Mouse (Mus musculus): ENCODE measurements around the gene Med12l. TPM values are rescaled to one million over a fixed set of nuclear protein-coding genes. Genes with fewer than 3 reads are reported as not detected.
"Not testable (repeated sequence)": the region's sequence is repeated elsewhere in the genome, so short reads cannot be mapped to it uniquely, and the experiment has no call there.

Med12l gene
- total and polyA plus RNA-seq, 2 experiments from 2014 or later, result 2.1 to 19.2 TPM

DNA sequence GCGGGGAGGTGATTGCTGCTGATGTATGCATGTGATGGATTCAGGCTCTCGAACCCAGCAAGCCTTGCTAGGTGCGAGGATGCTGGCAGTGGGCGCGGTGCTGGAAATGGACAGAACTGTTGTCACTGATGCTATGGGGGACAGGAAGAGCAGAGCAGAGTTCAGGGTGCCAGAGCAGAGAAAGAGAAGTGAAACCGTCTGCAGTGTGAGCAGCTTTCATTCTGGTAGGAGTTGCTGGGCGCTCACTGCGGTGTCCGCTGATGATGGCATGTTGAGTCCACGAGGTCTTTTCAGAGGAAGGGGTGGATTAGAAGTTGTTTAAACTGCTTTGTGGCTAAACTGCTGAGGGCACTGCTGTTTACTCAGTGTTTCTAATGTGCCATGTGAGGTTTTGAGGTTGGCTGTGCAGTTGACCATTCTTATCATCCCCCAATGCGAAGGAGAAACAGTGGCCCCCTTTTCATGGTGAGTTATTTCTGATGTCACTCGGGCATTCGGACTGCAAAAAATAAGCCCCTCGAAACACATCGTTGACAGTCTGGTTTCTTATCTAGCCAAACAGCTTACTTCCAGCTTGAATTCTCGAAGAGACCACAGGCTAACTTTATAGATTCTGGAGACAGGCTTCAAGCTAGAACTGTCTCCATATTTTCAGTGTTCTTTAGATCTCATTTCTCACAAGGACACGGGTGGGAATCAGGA lies 49.4 kb downstream of the Med12l start:
- Histone ChIP-seq H3K27me3 (ENCODE audit: insufficient read depth, low read length) (no peaks in the 10 kb centered on the region), H3K4me2 (ENCODE audit: low read depth) (no peak overlapping the region), H3K9me3 (ENCODE audit: low read length) (no peaks in the 10 kb centered on the region), H3K36me3 (ENCODE audit: insufficient read depth) (no peaks in the 10 kb centered on the region), H3K4me1 (ENCODE audit: insufficient read depth) (no peaks in the 10 kb centered on the region), H3K4me3 (ENCODE audit: low read depth, low read length) (no peak overlapping the region), H3K9ac (no peak overlapping the region), H3K27ac (ENCODE audit: low read depth, low read length) (no peak overlapping the region)
- no peak for ATAC-seq
- no peak for TF ChIP-seq CTCF (IDR thresholded peaks at IDR 0.05; ENCODE audit: low read depth)
- whole genome bisulfite sequencing, result 85% methylated on average over 17 of the region's 17 CpGs
- no peak for DNase-seq

DNA sequence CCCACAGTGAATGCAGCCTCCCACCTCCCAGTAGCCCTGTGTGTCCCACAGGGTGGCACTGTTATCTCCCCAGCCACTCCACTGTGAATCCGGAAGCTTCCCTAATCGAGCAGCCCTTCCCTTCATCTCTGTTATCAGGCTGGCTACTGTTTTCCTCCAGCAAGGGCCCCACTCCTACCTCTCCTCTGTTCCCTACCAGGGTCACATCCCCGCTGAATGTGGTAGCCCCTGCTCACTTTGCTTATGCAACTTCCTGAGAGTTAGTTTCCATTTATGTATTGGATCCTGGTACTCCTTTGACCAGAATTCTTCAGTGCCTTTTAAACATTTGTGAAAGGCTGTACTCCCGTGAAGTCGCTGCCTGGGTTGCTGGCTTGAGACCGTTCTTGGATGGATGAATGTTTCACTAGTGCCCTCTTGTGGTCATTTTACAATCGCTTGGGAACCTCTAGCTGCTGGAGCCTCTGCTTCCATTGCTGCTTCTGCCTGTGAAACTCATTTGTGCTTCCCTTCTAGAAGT lies 53.5 kb downstream of the Med12l start:
- peak; percentile 89 for TF ChIP-seq CTCF (IDR thresholded peaks at IDR 0.05; ENCODE audit: low read depth)
- peak; percentile 92 for DNase-seq
- no peak overlapping the region for H3K4me3 ChIP-seq (ENCODE audit: low read depth, low read length)
- H3K4me2 ChIP-seq (ENCODE audit: low read depth), result no peak overlapping the region
- no peak overlapping the region for H3K9ac ChIP-seq
- no peaks in the 10 kb centered on the region for H3K27me3 ChIP-seq (ENCODE audit: insufficient read depth, low read length)
- H3K9me3 ChIP-seq (ENCODE audit: low read length), result no peaks in the 10 kb centered on the region
- ATAC-seq, result peak; percentile 95
- WGBS, result 4% methylated on average over 7 of the region's 7 CpGs
- H3K4me1 ChIP-seq (ENCODE audit: insufficient read depth), result no peaks in the 10 kb centered on the region
- no peaks in the 10 kb centered on the region for H3K36me3 ChIP-seq (ENCODE audit: insufficient read depth)
- no peak overlapping the region for H3K27ac ChIP-seq (ENCODE audit: low read depth, low read length)

DNA sequence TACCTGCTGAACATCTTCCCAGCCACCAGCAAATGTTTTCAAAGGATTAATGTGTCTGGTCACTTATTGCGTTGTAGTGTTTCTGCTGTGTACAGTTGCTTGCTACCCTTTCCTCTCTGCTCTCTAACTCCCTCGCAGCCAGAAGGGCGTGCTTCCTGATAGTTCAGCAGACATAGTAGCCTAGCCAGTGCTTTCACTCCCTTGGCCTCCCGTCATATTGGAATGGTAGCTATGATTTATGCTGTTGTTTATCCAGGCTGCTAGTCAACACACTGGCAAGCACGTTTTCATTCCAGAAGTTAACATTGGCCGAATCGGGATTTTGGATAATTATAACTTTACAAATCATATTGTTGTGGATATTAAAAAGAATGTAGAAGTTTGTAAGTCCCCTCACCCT lies 54.5 kb downstream of the Med12l start:
- Histone ChIP-seq H3K36me3 (ENCODE audit: insufficient read depth) (no peaks in the 10 kb centered on the region), H3K27ac (ENCODE audit: low read depth, low read length) (no peak overlapping the region), H3K27me3 (ENCODE audit: insufficient read depth, low read length) (no peaks in the 10 kb centered on the region), H3K4me1 (ENCODE audit: insufficient read depth) (no peaks in the 10 kb centered on the region), H3K4me3 (ENCODE audit: low read depth, low read length) (no peak overlapping the region), H3K4me2 (ENCODE audit: low read depth) (no peak overlapping the region), H3K9ac (no peak overlapping the region), H3K9me3 (ENCODE audit: low read length) (no peaks in the 10 kb centered on the region)
- DNase-seq (no peak), ATAC-seq (no peak)
- TF ChIP-seq CTCF (IDR thresholded peaks at IDR 0.05; ENCODE audit: low read depth), result no peak
- WGBS, result 92% methylated on average over 7 of the region's 7 CpGs

DNA sequence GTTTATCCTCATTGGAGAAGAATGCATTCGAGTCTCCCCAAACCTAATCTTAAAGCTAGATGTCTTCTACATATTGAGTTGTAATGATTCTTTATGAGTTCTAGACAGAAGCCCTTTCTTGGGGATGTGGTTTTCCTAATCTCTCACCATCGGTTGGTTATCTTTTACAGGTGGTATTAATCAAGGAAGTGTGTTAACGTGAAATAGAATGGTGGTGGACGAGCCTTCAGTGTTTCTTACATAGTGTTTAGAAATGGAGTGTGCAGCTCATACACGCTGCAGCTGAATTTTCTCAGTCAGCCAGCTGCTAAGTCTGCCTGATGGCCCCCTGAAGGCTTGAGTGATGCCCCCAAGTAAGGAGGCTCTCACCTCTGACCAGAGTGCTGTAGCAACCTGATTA lies 56.5 kb downstream of the Med12l start:
- H3K36me3 ChIP-seq (ENCODE audit: insufficient read depth), result no peaks in the 10 kb centered on the region
- no peaks in the 10 kb centered on the region for H3K4me1 ChIP-seq (ENCODE audit: insufficient read depth)
- no peak overlapping the region for H3K9ac ChIP-seq
- no peak for TF ChIP-seq CTCF (IDR thresholded peaks at IDR 0.05; ENCODE audit: low read depth)
- H3K27me3 ChIP-seq (ENCODE audit: insufficient read depth, low read length), result no peaks in the 10 kb centered on the region
- ATAC-seq, result no peak
- H3K4me2 ChIP-seq (ENCODE audit: low read depth), result no peak overlapping the region
- H3K9me3 ChIP-seq (ENCODE audit: low read length), result no peaks in the 10 kb centered on the region
- 70% methylated on average over 5 of the region's 5 CpGs for WGBS
- no peak for DNase-seq
- H3K27ac ChIP-seq (ENCODE audit: low read depth, low read length), result no peak overlapping the region
- H3K4me3 ChIP-seq (ENCODE audit: low read depth, low read length), result no peak overlapping the region

DNA sequence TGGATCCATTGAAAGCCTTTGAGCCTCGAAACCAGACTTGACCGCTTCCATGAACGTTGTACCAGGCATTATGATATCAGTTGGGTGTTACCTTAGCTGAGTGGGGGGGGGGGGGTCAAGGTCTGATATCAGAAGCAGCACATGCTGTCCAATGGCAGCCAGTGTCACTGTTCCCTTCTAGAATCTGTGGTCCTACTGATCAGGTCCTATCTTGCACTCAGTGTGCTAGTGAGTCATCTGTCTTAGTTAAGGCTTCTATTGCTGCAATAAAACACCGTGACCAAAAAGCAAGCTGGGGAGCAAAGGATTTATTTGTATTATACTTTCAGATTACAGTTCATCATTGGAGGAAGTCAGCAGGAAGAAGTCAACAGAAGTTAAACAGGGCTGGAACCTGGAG lies 57.8 kb downstream of the Med12l start:
- Histone ChIP-seq H3K9ac (no peak overlapping the region), H3K27me3 (ENCODE audit: insufficient read depth, low read length) (no peaks in the 10 kb centered on the region), H3K4me2 (ENCODE audit: low read depth) (no peak overlapping the region), H3K27ac (ENCODE audit: low read depth, low read length) (no peak overlapping the region), H3K4me3 (ENCODE audit: low read depth, low read length) (no peak overlapping the region), H3K4me1 (ENCODE audit: insufficient read depth) (no peaks in the 10 kb centered on the region), H3K36me3 (ENCODE audit: insufficient read depth) (no peaks in the 10 kb centered on the region), H3K9me3 (ENCODE audit: low read length) (no peaks in the 10 kb centered on the region)
- no peak for TF ChIP-seq CTCF (IDR thresholded peaks at IDR 0.05; ENCODE audit: low read depth)
- 92% methylated on average over 4 of the region's 4 CpGs for WGBS
- DNase-seq (no peak), ATAC-seq (no peak)

DNA sequence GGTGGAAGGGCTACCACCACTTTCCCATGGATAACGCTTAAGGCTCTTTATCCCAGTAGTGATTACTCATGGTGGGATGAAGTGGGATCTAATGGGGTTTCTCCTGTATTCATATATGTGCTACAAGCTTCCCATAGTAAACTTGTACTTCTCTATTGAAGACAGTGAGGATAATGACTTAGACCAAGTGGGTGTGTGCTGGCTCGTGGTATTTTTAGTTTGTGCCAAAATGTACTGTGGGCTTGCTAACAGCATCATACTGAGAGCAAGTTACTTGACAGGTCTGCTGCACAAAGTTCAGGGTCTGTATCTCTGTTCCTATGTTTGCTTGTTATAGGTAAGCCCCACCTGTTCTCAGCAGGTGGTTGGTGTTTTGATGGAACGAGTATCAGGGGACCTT lies 60.3 kb downstream of the Med12l start:
- no peak overlapping the region for H3K4me3 ChIP-seq (ENCODE audit: low read depth, low read length)
- H3K9me3 ChIP-seq (ENCODE audit: low read length), result no peaks in the 10 kb centered on the region
- ATAC-seq (no peak), DNase-seq (no peak)
- no peak overlapping the region for H3K4me2 ChIP-seq (ENCODE audit: low read depth)
- H3K27me3 ChIP-seq (ENCODE audit: insufficient read depth, low read length), result no peaks in the 10 kb centered on the region
- H3K27ac ChIP-seq (ENCODE audit: low read depth, low read length), result no peak overlapping the region
- H3K36me3 ChIP-seq (ENCODE audit: insufficient read depth), result no peaks in the 10 kb centered on the region
- WGBS, result 77% methylated on average over 3 of the region's 3 CpGs
- H3K4me1 ChIP-seq (ENCODE audit: insufficient read depth), result no peaks in the 10 kb centered on the region
- no peak for TF ChIP-seq CTCF (IDR thresholded peaks at IDR 0.05; ENCODE audit: low read depth)
- no peak overlapping the region for H3K9ac ChIP-seq

DNA sequence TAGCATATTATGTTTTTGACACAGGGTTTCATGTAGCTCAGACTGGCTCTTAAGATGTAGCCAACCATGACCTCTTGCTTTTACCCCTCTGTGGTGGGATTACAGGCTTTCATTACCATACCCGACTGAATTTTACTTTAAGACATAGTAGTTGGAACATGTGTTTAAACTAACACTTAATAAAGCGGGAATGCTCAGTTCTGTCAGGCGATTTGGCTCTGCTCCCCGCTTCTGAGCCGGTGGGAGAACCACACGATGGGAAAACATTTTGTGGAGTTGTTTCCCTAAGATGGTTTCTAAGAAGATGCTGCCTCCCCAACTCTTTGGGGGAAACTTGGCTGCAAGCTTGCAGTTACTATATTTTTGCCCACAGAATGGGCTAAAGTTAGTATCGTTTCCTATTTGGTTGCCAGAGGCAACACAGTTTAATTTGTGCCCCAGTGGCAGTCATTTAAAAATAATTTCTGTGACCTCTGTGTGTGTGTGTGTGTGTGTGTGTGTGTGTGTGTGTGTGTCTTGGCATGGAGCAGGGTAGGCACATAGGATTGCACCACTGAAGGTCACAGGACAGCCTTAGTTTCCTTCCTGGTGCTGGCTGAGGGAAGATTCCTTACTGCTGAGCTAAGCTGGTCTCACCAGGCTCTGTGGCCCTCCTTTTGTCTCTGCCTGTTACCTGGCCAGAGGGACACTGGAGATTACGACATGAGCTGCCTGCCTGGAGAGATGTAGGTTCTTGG lies 61.1 kb downstream of the Med12l start:
- 69% methylated on average over 8 of the region's 8 CpGs for WGBS

DNA sequence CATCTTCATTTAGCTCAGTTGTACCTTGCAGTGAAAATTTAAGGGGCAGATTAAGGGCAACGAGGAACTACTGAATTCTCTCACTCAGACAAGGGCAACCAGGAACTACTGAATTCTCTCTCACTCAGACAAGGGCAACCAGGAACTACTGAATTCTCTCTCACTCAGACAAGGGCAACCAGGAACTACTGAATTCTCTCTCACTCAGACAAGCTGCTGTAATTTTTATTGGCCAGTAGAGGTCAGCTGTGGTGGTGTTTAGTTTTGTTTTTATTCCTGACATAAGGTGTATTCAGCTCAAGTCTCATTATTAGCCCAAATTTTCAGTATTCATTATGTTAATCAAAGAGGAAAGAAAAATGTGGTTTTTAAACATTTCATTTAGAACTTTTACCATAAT lies 63.4 kb downstream of the Med12l start:
- H3K36me3 ChIP-seq (ENCODE audit: insufficient read depth); H3K4me3 ChIP-seq (ENCODE audit: low read depth, low read length); H3K27ac ChIP-seq (ENCODE audit: low read depth, low read length); H3K9me3 ChIP-seq (ENCODE audit: low read length); H3K4me1 ChIP-seq (ENCODE audit: insufficient read depth); H3K4me2 ChIP-seq (ENCODE audit: low read depth); DNase-seq; H3K27me3 ChIP-seq (ENCODE audit: insufficient read depth, low read length); ATAC-seq; H3K9ac ChIP-seq: not testable (repeated sequence)
- 89% methylated on average over 1 of the region's 1 CpGs for WGBS

More for the DNA sequence above, 61.1 kb downstream of the Med12l start:
- DNase-seq, result peak; percentile 2
- H3K4me2 ChIP-seq (ENCODE audit: low read depth), result no peak overlapping the region
- H3K36me3 ChIP-seq (ENCODE audit: insufficient read depth), result no peaks in the 10 kb centered on the region
- H3K9ac ChIP-seq, result no peak overlapping the region
- H3K27me3 ChIP-seq (ENCODE audit: insufficient read depth, low read length), result no peaks in the 10 kb centered on the region
- H3K9me3 ChIP-seq (ENCODE audit: low read length), result no peaks in the 10 kb centered on the region
- ATAC-seq, result 0 out of 2 replicates have a peak, but pooled peaks have one; percentile 32
- no peak for TF ChIP-seq CTCF (IDR thresholded peaks at IDR 0.05; ENCODE audit: low read depth)
- no peaks in the 10 kb centered on the region for H3K4me1 ChIP-seq (ENCODE audit: insufficient read depth)
- no peak overlapping the region for H3K27ac ChIP-seq (ENCODE audit: low read depth, low read length)
- H3K4me3 ChIP-seq (ENCODE audit: low read depth, low read length), result no peak overlapping the region

Data from forebrain, postnatal 0 days (tissue).